Mouse (Mus musculus): ENCODE measurements around the gene Smad1. TPM values are rescaled to one million over a fixed set of nuclear protein-coding genes. Genes with fewer than 3 reads are reported as not detected.

Gene Smad1
- total and polyA plus RNA-seq, 2 experiments from 2014 or later = 14.0 to 22.8 TPM

DNA sequence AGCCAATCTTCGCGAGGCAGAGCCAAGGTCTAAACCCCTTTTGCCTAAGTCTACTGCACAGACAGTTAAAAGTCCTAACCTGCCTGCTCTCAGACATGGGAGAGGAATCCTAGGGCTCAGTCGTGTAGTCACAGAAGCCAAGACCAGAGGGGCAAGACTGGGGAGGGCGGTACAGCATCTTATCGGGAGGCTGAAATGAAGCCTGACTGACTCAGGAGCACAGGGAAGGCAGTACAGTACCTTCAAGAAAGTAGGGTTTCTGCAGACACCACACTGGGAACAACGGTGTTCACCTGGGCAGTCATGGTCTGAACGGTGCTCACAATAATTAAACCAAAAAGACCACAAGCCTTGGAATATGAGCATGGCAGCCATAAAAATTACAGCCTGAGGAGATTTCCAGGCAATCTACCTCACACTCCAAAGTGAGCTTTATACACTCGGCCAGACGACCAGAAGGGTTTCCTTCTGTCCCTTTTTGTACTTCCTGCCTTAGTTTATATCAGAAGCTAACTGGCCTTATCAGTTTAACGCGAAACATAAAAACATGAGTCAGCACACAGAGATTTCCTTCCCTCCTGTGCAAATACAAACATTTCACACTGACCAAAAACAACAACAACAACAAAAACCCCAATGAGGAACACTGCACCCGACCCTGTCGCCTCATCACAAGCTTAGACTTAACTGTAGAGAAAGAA lies 24.1 kb downstream of the Smad1 start:
- Histone ChIP-seq H3K9me3 (replicated peaks; ENCODE audit: control insufficient read depth, low read length) (no peaks in the 10 kb centered on the region), H3K4me3 (ENCODE audit: low read depth, low read length) (no peak overlapping the region), H3K9ac (replicated peaks; ENCODE audit: low read depth, low read length) (0 out of 2 replicates have a peak overlapping the region, but pooled peaks have one; percentile 2), H3K27ac (ENCODE audit: low read depth) (peak overlapping the region; percentile 52), H3K36me3 (replicated peaks; ENCODE audit: control insufficient read depth, insufficient read depth, low read length) (peaks cover 20% of the 10 kb centered on the region), H3K27me3 (ENCODE audit: control insufficient read depth, insufficient read depth, low read length) (no peaks in the 10 kb centered on the region), H3K4me1 (ENCODE audit: control insufficient read depth, insufficient read depth) (peaks cover 31% of the 10 kb centered on the region), H3K4me2 (ENCODE audit: low read depth, low read length) (peak overlapping the region; percentile 33)
- DNase-seq (ENCODE audit: low spot score) = no peak
- ATAC-seq (ENCODE audit: insufficient read depth, low read depth) = no peak
- WGBS = 38% methylated on average over 13 of the region's 13 CpGs
- no peak for TF ChIP-seq EP300 (IDR thresholded peaks at IDR 0.05; ENCODE audit: low read depth)
- TF ChIP-seq CTCF (IDR thresholded peaks at IDR 0.05; ENCODE audit: low read depth) = no peak

GRCm38 (mm10) chr8:79374410-79374809 lies 24.9 kb downstream of the Smad1 start:
- 20% methylated on average over 5 of the region's 5 CpGs for WGBS
- Histone ChIP-seq H3K4me2 (ENCODE audit: low read depth, low read length) (peak overlapping the region; percentile 33; the same call in 1 of the 2 replicates), H3K4me1 (ENCODE audit: control insufficient read depth, insufficient read depth) (peaks cover 31% of the 10 kb centered on the region), H3K9ac (replicated peaks; ENCODE audit: low read depth, low read length) (no peak overlapping the region), H3K27me3 (ENCODE audit: control insufficient read depth, insufficient read depth, low read length) (no peaks in the 10 kb centered on the region), H3K36me3 (replicated peaks; ENCODE audit: control insufficient read depth, insufficient read depth, low read length) (peaks cover 22% of the 10 kb centered on the region), H3K9me3 (replicated peaks; ENCODE audit: control insufficient read depth, low read length) (no peaks in the 10 kb centered on the region), H3K4me3 (ENCODE audit: low read depth, low read length) (no peak overlapping the region), H3K27ac (ENCODE audit: low read depth) (peak overlapping the region; percentile 52)
- ATAC-seq (ENCODE audit: insufficient read depth, low read depth) (peak; percentile 54), DNase-seq (ENCODE audit: low spot score) (peak; percentile 37)
- no peak for TF ChIP-seq EP300 (IDR thresholded peaks at IDR 0.05; ENCODE audit: low read depth)
- TF ChIP-seq CTCF (IDR thresholded peaks at IDR 0.05; ENCODE audit: low read depth) = no peak

GRCm38 (mm10) chr8:79373563-79373962 lies 25.8 kb downstream of the Smad1 start:
- H3K4me3 ChIP-seq (ENCODE audit: low read depth, low read length) = no peak overlapping the region
- H3K27ac ChIP-seq (ENCODE audit: low read depth) = no peak overlapping the region
- peaks cover 28% of the 10 kb centered on the region for H3K36me3 ChIP-seq (replicated peaks; ENCODE audit: control insufficient read depth, insufficient read depth, low read length)
- no peak for DNase-seq (ENCODE audit: low spot score)
- H3K27me3 ChIP-seq (ENCODE audit: control insufficient read depth, insufficient read depth, low read length) = no peaks in the 10 kb centered on the region
- H3K9me3 ChIP-seq (replicated peaks; ENCODE audit: control insufficient read depth, low read length) = no peaks in the 10 kb centered on the region
- ATAC-seq (ENCODE audit: insufficient read depth, low read depth) = no peak
- H3K9ac ChIP-seq (replicated peaks; ENCODE audit: low read depth, low read length) = no peak overlapping the region
- H3K4me1 ChIP-seq (ENCODE audit: control insufficient read depth, insufficient read depth) = peaks cover 31% of the 10 kb centered on the region
- TF ChIP-seq EP300 (IDR thresholded peaks at IDR 0.05; ENCODE audit: low read depth) = no peak
- no peak for TF ChIP-seq CTCF (IDR thresholded peaks at IDR 0.05; ENCODE audit: low read depth)
- H3K4me2 ChIP-seq (ENCODE audit: low read depth, low read length) = no peak overlapping the region
- 83% methylated on average over 6 of the region's 6 CpGs for WGBS

GRCm38 (mm10) chr8:79372960-79373359 lies 26.4 kb downstream of the Smad1 start:
- Histone ChIP-seq H3K36me3 (replicated peaks; ENCODE audit: control insufficient read depth, insufficient read depth, low read length) (peaks cover 28% of the 10 kb centered on the region), H3K4me1 (ENCODE audit: control insufficient read depth, insufficient read depth) (peaks cover 28% of the 10 kb centered on the region), H3K9me3 (replicated peaks; ENCODE audit: control insufficient read depth, low read length) (no peaks in the 10 kb centered on the region), H3K27ac (ENCODE audit: low read depth) (no peak overlapping the region), H3K9ac (replicated peaks; ENCODE audit: low read depth, low read length) (no peak overlapping the region), H3K4me3 (ENCODE audit: low read depth, low read length) (no peak overlapping the region), H3K4me2 (ENCODE audit: low read depth, low read length) (no peak overlapping the region), H3K27me3 (ENCODE audit: control insufficient read depth, insufficient read depth, low read length) (no peaks in the 10 kb centered on the region)
- no peak for ATAC-seq (ENCODE audit: insufficient read depth, low read depth)
- WGBS = 78% methylated on average over 8 of the region's 8 CpGs
- DNase-seq (ENCODE audit: low spot score) = no peak
- TF ChIP-seq CTCF (IDR thresholded peaks at IDR 0.05; ENCODE audit: low read depth) = no peak
- no peak for TF ChIP-seq EP300 (IDR thresholded peaks at IDR 0.05; ENCODE audit: low read depth)

DNA sequence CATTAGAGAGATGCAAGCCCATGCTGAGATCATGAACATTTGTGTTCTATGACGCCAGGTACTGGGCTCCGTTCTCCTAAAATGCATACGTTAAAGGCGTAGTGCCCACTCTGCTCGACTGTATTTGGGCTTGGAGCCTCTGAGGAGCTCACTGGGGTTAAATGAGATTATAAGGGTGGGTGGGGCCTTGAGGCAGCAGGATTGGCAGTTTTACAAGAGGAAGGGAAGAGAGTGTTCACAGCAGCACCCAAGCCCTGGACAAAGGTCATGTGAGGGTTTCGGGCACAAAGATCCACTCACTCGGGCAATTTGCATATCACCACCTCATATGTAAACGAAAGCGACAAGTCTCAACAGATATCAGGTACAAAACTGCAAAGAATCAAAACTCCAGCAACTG lies 26.8 kb downstream of the Smad1 start:
- H3K27me3 ChIP-seq (ENCODE audit: control insufficient read depth, insufficient read depth, low read length) = no peaks in the 10 kb centered on the region
- DNase-seq (ENCODE audit: low spot score) (peak; percentile 18), ATAC-seq (ENCODE audit: insufficient read depth, low read depth) (no peak)
- peaks cover 27% of the 10 kb centered on the region for H3K4me1 ChIP-seq (ENCODE audit: control insufficient read depth, insufficient read depth)
- peaks cover 28% of the 10 kb centered on the region for H3K36me3 ChIP-seq (replicated peaks; ENCODE audit: control insufficient read depth, insufficient read depth, low read length)
- no peak overlapping the region for H3K4me2 ChIP-seq (ENCODE audit: low read depth, low read length)
- H3K9ac ChIP-seq (replicated peaks; ENCODE audit: low read depth, low read length) = no peak overlapping the region
- no peaks in the 10 kb centered on the region for H3K9me3 ChIP-seq (replicated peaks; ENCODE audit: control insufficient read depth, low read length)
- H3K27ac ChIP-seq (ENCODE audit: low read depth) = no peak overlapping the region
- TF ChIP-seq EP300 (IDR thresholded peaks at IDR 0.05; ENCODE audit: low read depth) (no peak), CTCF (IDR thresholded peaks at IDR 0.05; ENCODE audit: low read depth) (no peak)
- no peak overlapping the region for H3K4me3 ChIP-seq (ENCODE audit: low read depth, low read length)
- 50% methylated on average over 9 of the region's 9 CpGs for WGBS

GRCm38 (mm10) chr8:79372084-79372483 lies 27.2 kb downstream of the Smad1 start:
- peaks cover 27% of the 10 kb centered on the region for H3K4me1 ChIP-seq (ENCODE audit: control insufficient read depth, insufficient read depth)
- H3K27me3 ChIP-seq (ENCODE audit: control insufficient read depth, insufficient read depth, low read length) = no peaks in the 10 kb centered on the region
- H3K36me3 ChIP-seq (replicated peaks; ENCODE audit: control insufficient read depth, insufficient read depth, low read length) = peaks cover 28% of the 10 kb centered on the region
- H3K9ac ChIP-seq (replicated peaks; ENCODE audit: low read depth, low read length) = no peak overlapping the region
- DNase-seq (ENCODE audit: low spot score) (no peak), ATAC-seq (ENCODE audit: insufficient read depth, low read depth) (no peak)
- no peak overlapping the region for H3K4me3 ChIP-seq (ENCODE audit: low read depth, low read length)
- no peak overlapping the region for H3K4me2 ChIP-seq (ENCODE audit: low read depth, low read length)
- WGBS = 64% methylated on average over 9 of the region's 9 CpGs
- H3K27ac ChIP-seq (ENCODE audit: low read depth) = no peak overlapping the region
- no peaks in the 10 kb centered on the region for H3K9me3 ChIP-seq (replicated peaks; ENCODE audit: control insufficient read depth, low read length)
- no peak for TF ChIP-seq CTCF (IDR thresholded peaks at IDR 0.05; ENCODE audit: low read depth)
- no peak for TF ChIP-seq EP300 (IDR thresholded peaks at IDR 0.05; ENCODE audit: low read depth)
